Mouse (Mus musculus) E14TG2a.4 (cell line): ENCODE data around the gene Idua.

Experiments used
- CTCF ChIP-seq: conservative IDR thresholded peaks from 2 replicates; pipeline ENCODE4 v1.5.1; 2014; ENCODE audit warnings: low read length
- POU5F1 ChIP-seq: IDR thresholded peaks from 2 replicates; pipeline ENCODE4 v1.6.1; 2014; ENCODE audit warnings: low read length, borderline replicate concordance

DNA sequence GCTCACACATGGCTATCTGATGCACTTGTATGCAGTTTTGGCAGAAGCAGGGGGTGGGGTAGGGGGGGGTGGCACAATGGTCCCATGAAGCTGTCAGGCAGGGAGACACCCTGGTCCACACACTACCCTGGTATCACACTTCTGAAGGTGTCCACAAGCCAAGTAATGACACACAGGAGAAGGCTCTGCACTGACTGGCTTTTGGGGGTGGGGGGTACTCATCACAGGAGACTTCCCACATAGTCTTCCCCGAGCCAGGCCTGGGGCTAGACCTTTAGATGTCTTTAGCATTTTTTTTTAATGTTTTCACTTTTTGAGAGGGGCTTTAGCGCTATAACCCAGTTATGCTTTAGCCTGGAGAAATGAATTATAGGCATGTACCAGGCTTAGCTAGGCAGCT lies 12.8 kb upstream of the Idua start:
- no peak for TF ChIP-seq CTCF
- no peak for TF ChIP-seq POU5F1
